Mouse (Mus musculus) kidney, embryonic 16.5 days (tissue): ENCODE results near the gene Ocrl. TPM values are rescaled to one million over a fixed set of nuclear protein-coding genes. Genes with fewer than 3 reads are reported as not detected.

Experiments
- ATAC-seq: fragments of 200-750 bp; cut with Nextera tagmentation; 2 replicates; pipeline ENCODE4 v1.8.0; 2017; ENCODE audit warnings: moderate TSS enrichment; ENCODE audit not compliant: low FRiP score, low TSS enrichment
- H3K27ac ChIP-seq: fragments of 300-500 bp; sonication (generic); 2 replicates; pipeline ENCODE4 v1.5.1; 2014; ENCODE audit warnings: low read length
- H3K27me3 ChIP-seq: fragments of 300-500 bp; sonication (generic); 2 replicates; pipeline ENCODE4 v1.6.1; 2014; ENCODE audit warnings: low read length, control low read depth, mixed read lengths; ENCODE audit not compliant: insufficient read depth
- H3K36me3 ChIP-seq: fragments of 300-500 bp; sonication (generic); 2 replicates; pipeline ENCODE4 v1.6.1; 2014; ENCODE audit warnings: low read length, control low read depth, mixed read lengths; ENCODE audit not compliant: insufficient read depth
- H3K4me1 ChIP-seq: fragments of 300-500 bp; sonication (generic); 2 replicates; pipeline ENCODE4 v1.6.1; 2014; ENCODE audit warnings: low read length, control low read depth, mixed read lengths; ENCODE audit not compliant: insufficient read depth
- H3K4me2 ChIP-seq: fragments of 300-500 bp; sonication (generic); replicated peaks from 2 replicates; pipeline ENCODE4 v1.6.1; 2014; ENCODE audit warnings: low read depth, low read length
- H3K4me3 ChIP-seq: fragments of 300-500 bp; sonication (generic); 2 replicates; pipeline ENCODE4 v1.5.1; 2014; ENCODE audit warnings: mild to moderate bottlenecking, low read length
- H3K9ac ChIP-seq: fragments of 300-500 bp; sonication (generic); replicated peaks from 2 replicates; pipeline ENCODE4 v1.6.1; 2014; ENCODE audit warnings: low read length
- H3K9me3 ChIP-seq: fragments of 300-500 bp; sonication (generic); 2 replicates; pipeline ENCODE4 v1.6.1; 2016; ENCODE audit warnings: low read length, control low read depth
- WGBS: fragments of 180-500 bp; shearing (Covaris S2); extraction: QIAGEN DNeasy Blood & Tissue Kit; methylation state at CpG from one replicate; pipeline ENCODE4 v1.1.7; 2014; 5-methylcytosine and 5-hydroxymethylcytosine counted together
- polyA plus RNA-seq: library from polyadenylated mRNA; unstranded; fragments of >200 nt; fragmentation: Nextera tagmentation; extraction: Ambion mirVana; gene quantifications from 2 replicates; pipeline ENCODE4 v1.2.1, GENCODE M21; 2015

The Ocrl gene
- polyA plus RNA-seq, 1 experiment from 2014 or later, result 19.7 TPM

GRCm38 (mm10) chrX:47970864-47971263 lies 58.7 kb downstream of the Ocrl start:
- no peak overlapping the region for H3K9ac ChIP-seq
- no peak overlapping the region for H3K4me3 ChIP-seq
- no peaks in the 10 kb centered on the region for H3K36me3 ChIP-seq
- WGBS, result 75% methylated on average over 3 of the region's 3 CpGs
- H3K4me2 ChIP-seq, result no peak overlapping the region
- H3K9me3 ChIP-seq, result no peaks in the 10 kb centered on the region
- H3K4me1 ChIP-seq, result 0 out of 2 replicates have a peak, but pooled peaks cover 4% of the 10 kb centered on the region
- H3K27me3 ChIP-seq, result no peaks in the 10 kb centered on the region
- ATAC-seq, result peak; percentile 93
- no peak overlapping the region for H3K27ac ChIP-seq

- no peak overlapping the region for H3K4me2 ChIP-seq
- 71% methylated on average over 10 of the region's 10 CpGs for WGBS
Measured at GRCm38 (mm10) chrX:47971366-47972128, 59.4 kb downstream of the Ocrl start.

GRCm38 (mm10) chrX:47976551-47976950 lies 64.4 kb downstream of the Ocrl start:
- no peak; the same call in 1 of the 2 replicates for ATAC-seq

More at GRCm38 (mm10) chrX:47971366-47972128, 59.4 kb downstream of the Ocrl start:
- Histone ChIP-seq H3K27ac (peak overlapping the region; percentile 75), H3K4me3 (no peak overlapping the region), H3K27me3 (no peaks in the 10 kb centered on the region), H3K9ac (no peak overlapping the region), H3K4me1 (0 out of 2 replicates have a peak, but pooled peaks cover 4% of the 10 kb centered on the region), H3K36me3 (no peaks in the 10 kb centered on the region), H3K9me3 (no peaks in the 10 kb centered on the region)
- peak; percentile 60 for ATAC-seq

GRCm38 (mm10) chrX:47977078-47977477 lies 64.9 kb downstream of the Ocrl start:
- no peak overlapping the region for H3K9ac ChIP-seq
- 83% methylated on average over 5 of the region's 5 CpGs for WGBS
- no peaks in the 10 kb centered on the region for H3K27me3 ChIP-seq
- H3K36me3 ChIP-seq, result no peaks in the 10 kb centered on the region
- no peak overlapping the region for H3K27ac ChIP-seq
- no peak overlapping the region for H3K4me3 ChIP-seq
- H3K9me3 ChIP-seq, result no peaks in the 10 kb centered on the region
- no peaks in the 10 kb centered on the region for H3K4me1 ChIP-seq
- no peak overlapping the region for H3K4me2 ChIP-seq
- no peak for ATAC-seq

More at GRCm38 (mm10) chrX:47976551-47976950, 64.4 kb downstream of the Ocrl start:
- Histone ChIP-seq H3K4me3 (no peak overlapping the region), H3K9me3 (no peaks in the 10 kb centered on the region), H3K9ac (no peak overlapping the region), H3K27me3 (no peaks in the 10 kb centered on the region), H3K4me1 (0 out of 2 replicates have a peak, but pooled peaks cover under 1% of the 10 kb centered on the region), H3K36me3 (no peaks in the 10 kb centered on the region), H3K27ac (peak overlapping the region; percentile 53; the same call in 1 of the 2 replicates), H3K4me2 (no peak overlapping the region)
- 61% methylated on average over 4 of the region's 4 CpGs for WGBS

- peak; percentile 39; the same call in 1 of the 2 replicates for ATAC-seq
- H3K4me1 ChIP-seq, result no peaks in the 10 kb centered on the region
- H3K4me2 ChIP-seq, result peak overlapping the region; percentile 47
- peak overlapping the region; percentile 32 for H3K4me3 ChIP-seq
- H3K9ac ChIP-seq, result no peak overlapping the region
- H3K36me3 ChIP-seq, result no peaks in the 10 kb centered on the region
- H3K9me3 ChIP-seq, result no peaks in the 10 kb centered on the region
- 17% methylated on average over 16 of the region's 19 CpGs for WGBS
- H3K27ac ChIP-seq, result no peak overlapping the region
- no peaks in the 10 kb centered on the region for H3K27me3 ChIP-seq
Measured at GRCm38 (mm10) chrX:47985000-47985619, 72.9 kb downstream of the Ocrl start.

GRCm38 (mm10) chrX:47988024-47988423 lies 75.8 kb downstream of the Ocrl start:
- H3K4me2 ChIP-seq, result no peak overlapping the region
- H3K27ac ChIP-seq, result no peak overlapping the region
- no peak overlapping the region for H3K9ac ChIP-seq
- H3K4me1 ChIP-seq, result no peaks in the 10 kb centered on the region; the same call in 1 of the 2 replicates
- no peaks in the 10 kb centered on the region for H3K27me3 ChIP-seq
- WGBS, result 63% methylated on average over 8 of the region's 8 CpGs
- ATAC-seq, result no peak
- no peak overlapping the region for H3K4me3 ChIP-seq
- no peaks in the 10 kb centered on the region for H3K9me3 ChIP-seq
- H3K36me3 ChIP-seq, result no peaks in the 10 kb centered on the region

- no peaks in the 10 kb centered on the region for H3K9me3 ChIP-seq
- H3K9ac ChIP-seq, result no peak overlapping the region
- H3K27ac ChIP-seq, result no peak overlapping the region
- no peak overlapping the region for H3K4me3 ChIP-seq
- no peaks in the 10 kb centered on the region; the same call in 1 of the 2 replicates for H3K4me1 ChIP-seq
- peak; percentile 15; the same call in 1 of the 2 replicates for ATAC-seq
- H3K36me3 ChIP-seq, result no peaks in the 10 kb centered on the region
- H3K27me3 ChIP-seq, result no peaks in the 10 kb centered on the region
- 16% methylated on average over 8 of the region's 8 CpGs for WGBS
- H3K4me2 ChIP-seq, result peak overlapping the region; percentile 34
Measured at GRCm38 (mm10) chrX:47992606-47993005, 80.4 kb downstream of the Ocrl start.

- Histone ChIP-seq H3K4me2 (no peak overlapping the region), H3K36me3 (no peaks in the 10 kb centered on the region), H3K27me3 (no peaks in the 10 kb centered on the region), H3K9me3 (no peaks in the 10 kb centered on the region), H3K27ac (no peak overlapping the region), H3K4me1 (no peaks in the 10 kb centered on the region), H3K4me3 (no peak overlapping the region), H3K9ac (no peak overlapping the region)
- ATAC-seq, result no peak
- WGBS, result 79% methylated on average over 8 of the region's 8 CpGs
Measured at GRCm38 (mm10) chrX:47998412-47998811, 86.2 kb downstream of the Ocrl start.

- 74% methylated on average over 7 of the region's 7 CpGs for WGBS
- no peak overlapping the region for H3K27ac ChIP-seq
- no peak overlapping the region for H3K4me2 ChIP-seq
- H3K9me3 ChIP-seq, result no peaks in the 10 kb centered on the region
- no peaks in the 10 kb centered on the region for H3K4me1 ChIP-seq
- H3K36me3 ChIP-seq, result no peaks in the 10 kb centered on the region
- ATAC-seq, result no peak
- no peaks in the 10 kb centered on the region for H3K27me3 ChIP-seq
- no peak overlapping the region for H3K4me3 ChIP-seq
- H3K9ac ChIP-seq, result no peak overlapping the region
Measured at GRCm38 (mm10) chrX:48001151-48001550, 89.0 kb downstream of the Ocrl start.

GRCm38 (mm10) chrX:48004786-48005185 lies 92.6 kb downstream of the Ocrl start:
- no peak for ATAC-seq
- WGBS, result 78% methylated on average over 1 of the region's 1 CpGs
- no peak overlapping the region for H3K4me2 ChIP-seq
- H3K4me1 ChIP-seq, result no peaks in the 10 kb centered on the region
- H3K9ac ChIP-seq, result no peak overlapping the region
- no peak overlapping the region for H3K27ac ChIP-seq
- no peaks in the 10 kb centered on the region for H3K27me3 ChIP-seq
- no peaks in the 10 kb centered on the region for H3K36me3 ChIP-seq
- H3K4me3 ChIP-seq, result no peak overlapping the region
- H3K9me3 ChIP-seq, result no peaks in the 10 kb centered on the region
